In genomic region chr19:6663391-6663790, GRCm38 (mm10) we compare ENCODE assay signal across 8 mouse cellular contexts.
A peak's percentile ranks its signal among the peaks of the same experiment; 100 is the strongest.
DNase-seq lines count a peak whose midpoint lies in the region; ATAC-seq and TF ChIP-seq lines count a peak whose summit lies in the region.

No protein-coding gene starts in this region.

- TF ChIP-seq EP300 in ES-Bruce4 (IDR thresholded peaks at IDR 0.05; ENCODE audit: insufficient read depth, low read depth, low read length): peak; percentile 21; the same call in 1 of the 2 replicates
- no peak for TF ChIP-seq EP300 in lung, postnatal 0 days (IDR thresholded peaks at IDR 0.05)

- no peaks in the 10 kb centered on the region for H3K9me3 ChIP-seq in ES-Bruce4 (replicated peaks; ENCODE audit: control insufficient read depth, insufficient read depth, low read length, poor library complexity, severe bottlenecking)
- H3K9me3 ChIP-seq in forebrain, embryonic 10.5 days: no peaks in the 10 kb centered on the region
- no peaks in the 10 kb centered on the region for H3K9me3 ChIP-seq in lung, postnatal 0 days (ENCODE audit: low read length)

- no peak overlapping the region for H3K27ac ChIP-seq in ES-Bruce4 (ENCODE audit: insufficient read depth, low read length)
- H3K27ac ChIP-seq in forebrain, embryonic 10.5 days: no peak overlapping the region
- H3K27ac ChIP-seq in lung, postnatal 0 days (ENCODE audit: low read length): no peak overlapping the region

- no peaks in the 10 kb centered on the region for H3K27me3 ChIP-seq in ES-Bruce4 (ENCODE audit: control insufficient read depth, insufficient read depth, low read length, poor library complexity, severe bottlenecking)
- H3K27me3 ChIP-seq in forebrain, embryonic 10.5 days (ENCODE audit: poor library complexity, severe bottlenecking): peaks cover 31% of the 10 kb centered on the region
- no peaks in the 10 kb centered on the region for H3K27me3 ChIP-seq in lung, postnatal 0 days (replicated peaks; ENCODE audit: insufficient read depth, low read length)

- TF ChIP-seq POLR2A in ES-Bruce4 (IDR thresholded peaks at IDR 0.05; ENCODE audit: insufficient read depth, low read length): no peak

- intact Hi-C loops in heart, postnatal 14 days (cut with DNase I): loop anchor here (1.0 to 2.0 kb wide), 2 partner anchors 87 to 174 kb away; no protein-coding TSS in a partner anchor

- H3K9ac ChIP-seq in ES-Bruce4 (ENCODE audit: low read depth, poor library complexity, severe bottlenecking): no peak overlapping the region
- no peak overlapping the region for H3K9ac ChIP-seq in lung, postnatal 0 days (replicated peaks; ENCODE audit: low read depth)

- ATAC-seq in lung, postnatal 0 days: peak; percentile 59; the same call in 1 of the 2 replicates

- no peak overlapping the region for H3K4me2 ChIP-seq in lung, postnatal 0 days (replicated peaks; ENCODE audit: low read depth, low read length)

- no peak overlapping the region; the same call in 1 of the 2 replicates for H3K4me3 ChIP-seq in ES-Bruce4 (ENCODE audit: low read depth, low read length)
- no peak overlapping the region for H3K4me3 ChIP-seq in forebrain, embryonic 10.5 days
- no peak overlapping the region for H3K4me3 ChIP-seq in lung, postnatal 0 days (ENCODE audit: low read depth, low read length)

- no peaks in the 10 kb centered on the region for H3K4me1 ChIP-seq in ES-Bruce4 (ENCODE audit: control insufficient read depth, insufficient read depth, low read length)
- peaks cover 29% of the 10 kb centered on the region for H3K4me1 ChIP-seq in forebrain, embryonic 10.5 days
- H3K4me1 ChIP-seq in lung, postnatal 0 days (ENCODE audit: insufficient read depth, low read depth, low read length): no peaks in the 10 kb centered on the region

- peak; percentile 99 for TF ChIP-seq CTCF in ES-Bruce4 (IDR thresholded peaks at IDR 0.05; ENCODE audit: low read depth, low read length)
- TF ChIP-seq CTCF in lung, postnatal 0 days (IDR thresholded peaks at IDR 0.05): peak; percentile 94

- 3% methylated on average over 10 of the region's 10 CpGs for WGBS in forebrain, embryonic 10.5 days
- 2% methylated on average over 10 of the region's 10 CpGs for whole genome bisulfite sequencing in lung, postnatal 0 days

- DNase-seq in c-Kit-positive CD71-negative TER-119-negative erythroid progenitor cells, embryonic 14.5 days (ENCODE audit: low read depth): peak; percentile 60
- DNase-seq in forebrain, embryonic 10.5 days (ENCODE audit: extremely low spot score, low spot score): peak; percentile 82
- peak; percentile 82 to 90 for DNase-seq in heart, postnatal 14 days
- DNase-seq in layer of hippocampus, adult 11-12 months (ENCODE audit: low spot score): peak; percentile 89
- DNase-seq in lung, postnatal 0 days (ENCODE audit: low spot score): peak; percentile 78
- peak; percentile 89 for DNase-seq in ovary, postnatal 14 days (ENCODE audit: low spot score)
- DNase-seq in thymus, postnatal 14 days: peak; percentile 78

- no peaks in the 10 kb centered on the region for H3K36me3 ChIP-seq in ES-Bruce4 (ENCODE audit: control insufficient read depth, insufficient read depth, low read length, poor library complexity, severe bottlenecking)
- H3K36me3 ChIP-seq in forebrain, embryonic 10.5 days (replicated peaks): no peaks in the 10 kb centered on the region
- no peaks in the 10 kb centered on the region for H3K36me3 ChIP-seq in lung, postnatal 0 days (ENCODE audit: insufficient read depth, low read length)
